Mouse (Mus musculus) midbrain, embryonic 10.5 days (tissue): ENCODE results near the gene Six2. TPM values are rescaled to one million over a fixed set of nuclear protein-coding genes. Genes with fewer than 3 reads are reported as not detected.
A peak's percentile ranks its signal among the peaks of the same experiment; 100 is the strongest.

Experiments
- DNase-seq: peaks from one replicate; pipeline ENCODE4 v3.0.0-alpha.2; 2017; ENCODE audit warnings: low spot score
- H3K27ac ChIP-seq: fragments of 300-500 bp; sonication (generic); replicated peaks from 2 replicates; pipeline ENCODE4 v1.5.1; 2016; ENCODE audit warnings: mild to moderate bottlenecking
- H3K27me3 ChIP-seq: fragments of 300-500 bp; sonication (generic); 2 replicates; pipeline ENCODE4 v1.6.1; 2016; ENCODE audit warnings: low read depth, mild to moderate bottlenecking; ENCODE audit not compliant: poor library complexity, severe bottlenecking
- H3K36me3 ChIP-seq: fragments of 300-500 bp; sonication (generic); 2 replicates; pipeline ENCODE4 v1.6.1; 2016; ENCODE audit warnings: mild to moderate bottlenecking, moderate library complexity
- H3K4me1 ChIP-seq: fragments of 300-500 bp; sonication (generic); 2 replicates; pipeline ENCODE4 v1.6.1; 2016
- H3K4me3 ChIP-seq: fragments of 300-500 bp; sonication (generic); 2 replicates; pipeline ENCODE4 v1.5.1; 2016; ENCODE audit warnings: mild to moderate bottlenecking, moderate library complexity
- H3K9me3 ChIP-seq: fragments of 300-500 bp; sonication (generic); replicated peaks from 2 replicates; pipeline ENCODE4 v1.6.1; 2016; ENCODE audit warnings: mild to moderate bottlenecking
- WGBS: fragments of 180-500 bp; shearing (Covaris S2); methylation state at CpG from one replicate; pipeline ENCODE4 v1.1.7; 2016; 5-methylcytosine and 5-hydroxymethylcytosine counted together
- polyA plus RNA-seq: library from polyadenylated mRNA; unstranded; fragments of >200 nt; fragmentation: Nextera tagmentation; extraction: Ambion mirVana; gene quantifications from 2 replicates; pipeline ENCODE4 v1.2.1, GENCODE M21; 2016

Gene Six2
- 1.6 and 3.0 TPM in 2 replicates for polyA plus RNA-seq

DNA sequence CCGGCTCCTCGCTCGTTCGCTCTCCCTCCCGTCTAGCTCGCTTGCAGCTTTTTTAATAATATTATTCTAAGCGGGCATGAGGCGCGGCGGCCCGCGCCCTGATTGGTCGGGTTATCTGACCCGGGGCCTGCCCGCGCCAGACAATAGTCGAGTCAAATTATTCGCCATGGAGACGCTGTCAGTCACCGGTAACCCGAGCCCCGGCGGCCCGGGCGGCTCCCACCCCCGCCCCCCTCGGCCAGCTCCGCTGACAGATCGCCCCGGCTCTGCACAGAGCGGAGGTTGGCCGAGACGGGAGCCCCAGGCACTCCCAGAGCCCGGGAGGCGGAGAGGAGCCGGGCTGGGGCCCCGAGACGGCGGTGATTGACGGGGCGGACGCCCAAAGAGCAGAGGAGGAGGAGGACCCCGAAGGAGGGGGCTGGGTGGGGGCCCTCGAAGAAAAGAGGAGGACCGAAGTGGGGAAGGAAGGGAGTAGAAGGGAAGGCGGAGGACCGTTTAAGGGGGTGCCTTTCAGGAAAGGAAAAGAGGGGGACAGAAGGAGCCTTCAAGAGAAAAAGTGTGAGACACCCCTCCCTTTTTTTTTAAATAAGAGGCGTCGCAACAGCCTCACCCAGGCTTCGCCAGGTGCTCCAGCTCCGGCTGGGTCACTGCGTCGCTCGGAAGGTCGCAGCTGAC lies at the start of gene Six2:
TSS of gene Six2 (minus strand) at position 39 of the 675 bp plus-strand sequence.
- no peaks in the 10 kb centered on the region for H3K36me3 ChIP-seq
- H3K9me3 ChIP-seq = no peaks in the 10 kb centered on the region
- DNase-seq = peak; percentile 96
- peaks cover 55% of the 10 kb centered on the region for H3K4me1 ChIP-seq
- under 1% methylated on average over 55 of the region's 55 CpGs for WGBS
- peaks cover 100% of the 10 kb centered on the region for H3K27me3 ChIP-seq
- peak within 1 kb of the TSS; percentile 52 for H3K4me3 ChIP-seq
- H3K27ac ChIP-seq = peak within 1 kb of the TSS; percentile 42; the same call in 1 of the 2 replicates

DNA sequence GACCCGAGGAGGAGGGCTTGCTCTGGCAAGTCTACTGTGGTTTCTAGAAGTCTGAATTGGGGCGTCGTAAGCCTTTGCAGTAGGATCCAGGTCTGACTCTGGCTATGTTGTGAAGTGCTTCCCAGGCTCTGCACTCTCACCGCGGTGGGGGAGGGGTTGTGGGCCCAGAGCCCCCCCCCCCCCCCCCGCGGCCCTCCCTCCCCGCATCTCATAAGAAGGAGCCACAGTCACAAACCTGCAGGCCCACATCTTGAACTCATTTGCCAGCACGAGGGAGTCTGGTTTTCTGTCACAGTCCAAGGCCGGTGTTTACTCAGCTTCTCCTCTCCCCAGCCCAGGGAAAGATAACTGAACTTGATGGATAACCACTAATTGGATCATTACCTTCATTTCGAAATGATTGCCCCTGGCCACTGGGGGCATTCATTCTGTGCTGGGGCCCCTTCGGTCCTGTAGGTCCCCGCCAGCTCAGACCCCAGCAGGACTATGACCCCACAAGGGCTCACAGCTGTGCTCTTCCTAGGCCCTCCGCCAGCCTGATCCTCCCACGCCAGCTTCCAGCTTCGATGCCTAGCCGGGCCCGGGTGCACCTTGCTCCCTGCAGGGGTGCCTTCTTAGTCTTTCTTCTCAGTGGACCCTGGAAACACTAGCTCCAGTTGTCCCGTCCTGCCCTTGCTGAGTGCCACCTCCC lies 49.2 kb upstream of the Six2 start:
- no peak for DNase-seq

DNA sequence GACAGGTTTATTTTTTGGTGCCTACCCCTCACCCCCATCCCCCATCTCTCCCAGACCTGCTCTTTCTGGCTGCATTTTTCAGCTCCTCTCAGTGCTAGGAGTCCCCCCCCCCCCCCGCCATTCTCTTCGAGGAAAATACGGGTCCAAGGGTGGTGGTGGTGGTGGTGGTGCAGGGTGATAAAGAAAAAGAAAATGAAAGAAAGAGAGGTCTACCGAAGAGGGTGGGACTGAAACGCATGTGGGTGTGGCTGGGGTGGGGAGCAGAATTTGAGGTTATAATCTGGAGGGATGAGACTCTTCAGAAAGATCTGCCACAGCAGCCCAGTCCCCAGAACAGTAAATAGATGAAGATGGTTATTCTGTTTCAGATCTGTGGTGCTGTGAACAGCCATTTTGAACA lies 43.3 kb upstream of the Six2 start:
- no peak for DNase-seq
- 87% methylated on average over 5 of the region's 5 CpGs for WGBS
- Histone ChIP-seq H3K4me1 (no peaks in the 10 kb centered on the region), H3K4me3 (no peak overlapping the region), H3K27me3 (no peaks in the 10 kb centered on the region; the same call in 1 of the 2 replicates), H3K9me3 (no peaks in the 10 kb centered on the region), H3K27ac (no peak overlapping the region), H3K36me3 (no peaks in the 10 kb centered on the region)

More for the DNA sequence above, 49.2 kb upstream of the Six2 start:
- no peaks in the 10 kb centered on the region for H3K9me3 ChIP-seq
- no peaks in the 10 kb centered on the region for H3K36me3 ChIP-seq
- H3K27me3 ChIP-seq = peaks cover 14% of the 10 kb centered on the region
- 57% methylated on average over 18 of the region's 19 CpGs for WGBS
- H3K27ac ChIP-seq = 0 out of 2 replicates have a peak overlapping the region, but pooled peaks have one; percentile 19
- peaks cover 4% of the 10 kb centered on the region; the same call in 1 of the 2 replicates for H3K4me1 ChIP-seq
- no peak overlapping the region for H3K4me3 ChIP-seq

DNA sequence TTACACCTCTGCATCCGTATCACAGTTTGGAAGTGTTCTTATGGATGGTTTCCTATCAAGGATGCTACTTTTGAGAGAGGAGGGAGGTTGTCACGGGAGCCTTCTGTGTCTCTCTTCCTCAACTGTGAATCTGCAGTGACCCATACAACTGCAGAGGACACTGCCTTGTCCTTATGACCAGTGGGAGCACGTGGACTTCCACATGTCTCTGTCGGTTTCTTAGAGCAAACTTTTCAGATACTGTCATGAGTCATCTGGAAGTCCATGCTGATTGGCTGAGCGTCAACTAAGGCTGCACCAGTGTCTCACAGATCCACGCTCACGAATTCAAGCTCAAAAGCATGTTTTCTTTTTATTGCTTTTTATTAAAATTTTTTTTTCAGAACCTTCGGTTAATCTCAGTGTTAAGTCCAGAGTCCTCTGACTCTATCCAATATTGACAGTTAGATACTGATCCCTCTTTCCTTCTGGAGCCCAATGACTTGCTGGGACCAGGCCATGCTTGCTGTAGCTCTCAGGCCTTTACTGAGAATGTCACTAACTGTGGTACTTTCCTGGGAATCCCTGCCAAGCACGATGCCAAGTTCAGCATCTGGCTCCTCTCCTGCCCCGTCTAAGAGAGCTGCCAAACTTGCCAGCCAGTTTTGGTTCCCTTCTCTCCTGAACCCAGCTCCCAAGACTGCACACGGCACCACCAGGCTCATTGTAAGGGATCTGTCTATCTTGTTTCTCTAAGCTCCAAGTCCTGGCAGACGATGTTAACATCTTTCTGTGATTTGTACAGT lies 42.3 kb upstream of the Six2 start:
- Histone ChIP-seq H3K4me3 (no peak overlapping the region), H3K36me3 (no peaks in the 10 kb centered on the region)
- WGBS = 85% methylated on average over 12 of the region's 12 CpGs

DNA sequence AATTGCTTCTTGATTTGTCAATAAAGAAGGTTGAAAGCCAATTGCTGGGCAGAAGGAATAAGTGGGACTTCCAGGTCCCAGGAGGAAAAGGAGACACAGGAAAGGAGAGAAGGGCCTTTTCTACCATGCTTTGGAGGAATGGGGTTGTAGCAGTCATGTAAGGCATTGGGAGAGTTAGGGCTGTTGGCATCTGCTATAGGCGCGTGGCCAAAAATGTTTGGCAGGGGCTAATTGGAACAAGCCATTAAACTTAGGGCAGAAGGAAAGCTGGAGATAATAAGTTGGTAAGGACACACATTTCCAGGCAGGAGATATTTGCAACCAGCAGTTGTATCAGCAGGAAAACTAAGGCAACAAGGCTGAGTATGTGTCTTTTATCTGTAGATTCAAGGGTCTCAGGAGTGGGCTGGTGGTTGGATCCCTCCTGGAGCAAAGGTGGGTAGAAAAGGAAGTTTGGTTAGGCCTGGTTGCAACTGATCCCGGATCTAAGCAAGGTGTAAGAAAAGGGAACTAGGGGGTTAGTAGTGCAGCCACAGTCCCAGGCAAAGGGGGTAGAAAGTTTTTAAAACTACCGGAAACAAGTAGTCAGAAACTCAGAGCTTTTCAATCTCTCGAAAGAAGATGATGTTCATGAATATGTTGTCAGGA lies 40.1 kb upstream of the Six2 start:
- peaks cover under 1% of the 10 kb centered on the region; the same call in 1 of the 2 replicates for H3K27me3 ChIP-seq
- no peak overlapping the region for H3K4me3 ChIP-seq
- no peak for DNase-seq
- H3K9me3 ChIP-seq = no peaks in the 10 kb centered on the region
- H3K4me1 ChIP-seq = no peaks in the 10 kb centered on the region
- H3K27ac ChIP-seq = no peak overlapping the region
- no peaks in the 10 kb centered on the region for H3K36me3 ChIP-seq
- 90% methylated on average over 5 of the region's 5 CpGs for WGBS

More for the DNA sequence above, 42.3 kb upstream of the Six2 start:
- H3K27ac ChIP-seq = no peak overlapping the region
- no peak for DNase-seq
- no peaks in the 10 kb centered on the region for H3K4me1 ChIP-seq
- H3K27me3 ChIP-seq = no peaks in the 10 kb centered on the region; the same call in 1 of the 2 replicates
- no peaks in the 10 kb centered on the region for H3K9me3 ChIP-seq

DNA sequence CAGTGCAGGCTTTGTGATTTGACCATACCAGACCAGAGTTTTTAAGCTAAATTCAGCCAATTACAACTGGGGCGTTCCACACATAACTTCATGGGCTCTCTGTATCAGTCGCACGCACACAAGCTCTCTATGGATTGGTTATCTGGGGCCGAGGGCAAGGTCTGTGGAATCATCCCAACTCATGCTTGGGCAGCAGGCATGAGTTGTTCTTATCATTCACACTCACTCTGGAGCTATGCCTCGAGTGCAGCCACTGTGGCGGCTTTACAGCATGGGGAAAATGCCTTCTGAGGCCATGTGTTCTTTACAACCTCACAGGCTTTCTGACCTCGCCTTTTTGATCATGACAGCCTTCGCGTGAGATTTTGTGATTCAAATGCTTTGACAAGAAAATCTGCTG lies 37.9 kb upstream of the Six2 start:
- H3K36me3 ChIP-seq = no peaks in the 10 kb centered on the region
- no peak overlapping the region for H3K4me3 ChIP-seq
- H3K27ac ChIP-seq = no peak overlapping the region
- H3K27me3 ChIP-seq = peaks cover 23% of the 10 kb centered on the region
- H3K9me3 ChIP-seq = no peaks in the 10 kb centered on the region
- DNase-seq = no peak
- 92% methylated on average over 9 of the region's 9 CpGs for WGBS
- H3K4me1 ChIP-seq = no peaks in the 10 kb centered on the region

DNA sequence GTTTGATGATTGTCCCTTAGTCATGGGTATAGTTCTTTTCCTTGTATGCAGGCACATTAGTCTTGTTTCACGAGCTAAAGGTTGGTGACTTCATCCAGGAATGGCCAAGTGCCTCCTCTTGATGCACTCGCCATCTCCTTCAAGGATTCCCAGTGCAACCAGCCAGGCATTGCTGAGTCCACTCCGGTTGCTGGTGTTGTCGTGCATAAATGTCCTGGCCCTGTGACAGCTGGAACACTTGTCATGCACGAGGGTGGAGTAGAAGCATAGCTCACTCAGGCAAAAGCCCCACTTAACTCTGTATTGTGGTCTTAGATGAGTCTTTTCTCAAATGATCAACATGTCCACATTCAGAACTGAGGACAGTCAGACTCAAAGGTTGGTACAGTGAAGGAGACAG lies 35.1 kb upstream of the Six2 start:
- Histone ChIP-seq H3K9me3 (no peaks in the 10 kb centered on the region), H3K36me3 (no peaks in the 10 kb centered on the region), H3K27ac (no peak overlapping the region), H3K4me3 (no peak overlapping the region), H3K27me3 (peaks cover 42% of the 10 kb centered on the region), H3K4me1 (peaks cover 4% of the 10 kb centered on the region; the same call in 1 of the 2 replicates)
- DNase-seq = no peak
- 89% methylated on average over 5 of the region's 5 CpGs for WGBS

DNA sequence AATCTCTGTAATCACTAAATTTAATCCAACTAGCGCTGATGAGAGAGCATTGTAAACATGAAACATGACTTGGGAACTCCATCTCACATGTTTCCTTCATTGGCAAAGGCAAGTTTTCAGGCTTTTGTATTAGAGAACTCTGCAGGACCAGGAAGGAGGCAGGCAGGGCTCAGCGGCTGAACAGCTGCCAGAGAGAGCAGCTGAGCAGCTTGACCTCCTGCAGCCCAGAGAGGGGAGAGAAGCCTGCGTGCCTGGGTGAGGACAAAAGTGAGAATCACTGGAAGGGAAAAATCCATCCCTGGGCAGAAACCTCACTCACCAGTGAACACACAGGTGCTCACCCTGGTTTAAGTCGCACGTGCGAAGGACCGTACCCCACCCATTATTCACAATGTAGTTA lies 29.2 kb upstream of the Six2 start:
- H3K4me3 ChIP-seq = no peak overlapping the region
- peak; percentile 29 for DNase-seq
- no peak overlapping the region for H3K27ac ChIP-seq
- peaks cover 36% of the 10 kb centered on the region for H3K4me1 ChIP-seq
- 65% methylated on average over 7 of the region's 7 CpGs for WGBS
- no peaks in the 10 kb centered on the region for H3K36me3 ChIP-seq
- no peaks in the 10 kb centered on the region for H3K9me3 ChIP-seq
- H3K27me3 ChIP-seq = peaks cover 88% of the 10 kb centered on the region

DNA sequence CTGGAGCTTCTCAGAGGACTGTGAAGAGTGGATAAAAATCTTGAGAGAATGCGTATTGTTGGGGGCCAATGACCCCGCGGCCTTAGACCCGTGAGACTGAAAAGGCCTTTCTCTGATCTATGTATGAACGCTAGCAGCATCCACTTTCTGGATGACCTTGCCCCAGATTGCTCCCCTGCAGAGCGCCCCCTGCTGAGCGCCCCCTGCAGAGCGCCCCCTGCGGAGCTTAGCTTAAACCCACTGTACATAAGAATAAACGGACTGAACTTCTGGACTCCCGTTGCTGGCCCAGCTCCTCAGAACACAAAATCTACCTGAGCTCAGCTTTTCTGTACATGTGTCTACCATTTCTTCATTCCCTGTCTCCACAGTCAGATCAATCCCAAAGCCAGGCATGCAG lies 27.7 kb upstream of the Six2 start:
- H3K9me3 ChIP-seq = no peaks in the 10 kb centered on the region
- no peaks in the 10 kb centered on the region for H3K36me3 ChIP-seq
- H3K4me1 ChIP-seq = peaks cover 36% of the 10 kb centered on the region
- H3K27me3 ChIP-seq = peaks cover 88% of the 10 kb centered on the region
- H3K27ac ChIP-seq = no peak overlapping the region
- 66% methylated on average over 11 of the region's 11 CpGs for WGBS
- DNase-seq = no peak
- no peak overlapping the region for H3K4me3 ChIP-seq

DNA sequence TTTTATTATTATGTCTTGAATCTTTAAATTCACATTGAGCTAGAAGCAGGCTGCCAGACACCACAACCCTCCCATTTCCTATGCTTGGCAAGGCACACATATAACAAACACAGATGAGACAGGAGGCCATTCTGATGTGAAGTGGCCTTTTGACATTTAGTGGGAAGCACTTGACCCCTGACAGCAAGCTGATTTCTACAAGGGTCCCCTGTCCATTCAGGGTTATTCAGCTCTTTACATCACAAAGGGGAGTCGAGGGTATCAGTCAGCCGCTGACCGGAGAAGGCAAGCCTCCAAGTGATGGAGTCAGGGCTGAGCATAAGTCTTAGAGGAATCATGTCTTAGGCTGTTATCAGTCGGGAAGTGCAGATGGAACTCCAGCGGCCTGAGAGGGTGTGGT lies 26.3 kb upstream of the Six2 start:
- H3K27me3 ChIP-seq = peaks cover 94% of the 10 kb centered on the region
- 34% methylated on average over 5 of the region's 5 CpGs for WGBS

DNA sequence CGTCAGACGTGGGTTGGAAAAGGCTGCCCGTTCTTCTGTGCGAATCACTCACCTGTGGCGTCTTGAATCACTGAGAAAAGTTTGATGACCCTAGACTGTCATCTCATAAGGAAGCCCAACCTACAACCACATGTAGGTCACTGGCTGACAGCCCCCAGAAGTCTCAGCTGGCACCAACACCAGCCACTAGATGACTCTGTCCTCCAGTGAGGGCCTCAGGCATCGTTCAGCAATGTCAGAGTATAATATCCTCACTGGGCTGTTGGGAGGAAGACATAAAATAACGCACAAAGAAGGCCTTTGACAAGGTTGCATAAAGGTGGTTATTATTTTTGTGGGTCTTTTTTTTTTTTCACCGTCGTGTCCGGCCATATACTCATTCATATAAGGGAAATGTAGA lies 24.8 kb upstream of the Six2 start:
- 94% methylated on average over 10 of the region's 10 CpGs for WGBS
- DNase-seq = no peak

More for the DNA sequence above, 26.3 kb upstream of the Six2 start:
- H3K4me3 ChIP-seq = no peak overlapping the region
- peaks cover 36% of the 10 kb centered on the region for H3K4me1 ChIP-seq
- no peak for DNase-seq
- no peak overlapping the region; the same call in 1 of the 2 replicates for H3K27ac ChIP-seq
- H3K36me3 ChIP-seq = no peaks in the 10 kb centered on the region
- H3K9me3 ChIP-seq = no peaks in the 10 kb centered on the region

More for the DNA sequence above, 24.8 kb upstream of the Six2 start:
- Histone ChIP-seq H3K27me3 (peaks cover 98% of the 10 kb centered on the region), H3K4me1 (peaks cover 30% of the 10 kb centered on the region), H3K36me3 (no peaks in the 10 kb centered on the region), H3K4me3 (no peak overlapping the region), H3K9me3 (no peaks in the 10 kb centered on the region), H3K27ac (no peak overlapping the region)
